Mouse (Mus musculus): Measurements from ENCODE around the gene Slc9a3r2.
A peak's percentile ranks its signal among the peaks of the same experiment; 100 is the strongest.

Gene Slc9a3r2

DNA sequence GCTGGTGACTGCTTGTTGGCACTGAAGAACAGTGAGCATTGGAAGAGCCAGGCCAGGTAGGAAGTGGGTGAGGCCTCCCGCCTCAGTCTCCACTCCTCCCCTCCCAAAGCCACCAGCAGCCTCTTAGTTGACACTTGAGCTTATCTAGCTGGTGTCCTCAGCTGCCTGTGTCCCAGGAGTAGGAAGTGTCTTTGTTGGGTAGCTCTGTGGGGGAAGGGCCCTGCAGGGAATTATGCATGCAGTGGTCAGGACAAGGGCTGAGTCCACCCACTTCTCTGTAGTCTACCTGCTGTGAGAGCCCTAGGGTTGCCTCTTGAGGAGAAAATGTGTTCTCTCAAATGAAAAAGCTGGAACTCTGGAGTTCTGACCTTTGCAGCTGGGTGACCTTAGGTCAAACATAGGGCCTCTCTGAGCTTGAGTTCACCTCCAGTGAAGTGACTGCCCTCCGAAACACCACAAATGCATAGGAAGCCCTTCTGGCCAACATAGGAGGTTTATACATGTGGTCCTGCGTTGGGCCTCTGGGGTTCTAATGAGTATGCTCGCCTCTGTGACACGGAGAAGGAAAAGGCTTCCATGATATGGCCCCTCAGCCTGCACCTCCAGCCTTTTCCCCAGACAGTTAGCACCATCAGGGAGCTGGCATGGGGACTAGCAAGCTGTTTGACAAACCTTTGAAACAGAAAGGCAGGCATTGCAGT, 13.2 kb downstream of the Slc9a3r2 start:
- DNase-seq (ENCODE audit: low read depth, low spot score): no peak

DNA sequence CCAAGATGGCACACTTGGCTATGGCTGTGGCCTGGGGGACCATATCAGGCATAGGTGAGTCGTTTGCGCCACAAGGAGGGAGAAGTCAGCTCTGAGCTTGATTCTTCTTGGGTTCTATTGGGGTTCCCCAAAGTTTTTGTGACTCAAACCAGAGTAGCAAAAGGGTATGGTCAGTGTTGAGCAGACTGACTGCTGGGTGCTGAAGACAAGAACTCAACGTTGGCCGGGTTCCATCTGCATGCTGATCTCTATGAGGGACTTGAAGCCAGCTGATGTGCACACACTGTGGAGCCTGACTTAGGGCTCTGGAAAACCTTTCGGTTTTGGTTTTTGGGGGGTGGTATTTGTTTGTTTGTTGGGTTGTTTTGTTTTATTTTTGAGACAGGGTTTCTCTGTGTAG, 14.4 kb downstream of the Slc9a3r2 start:
- no peak for DNase-seq (ENCODE audit: low read depth, low spot score)

DNA sequence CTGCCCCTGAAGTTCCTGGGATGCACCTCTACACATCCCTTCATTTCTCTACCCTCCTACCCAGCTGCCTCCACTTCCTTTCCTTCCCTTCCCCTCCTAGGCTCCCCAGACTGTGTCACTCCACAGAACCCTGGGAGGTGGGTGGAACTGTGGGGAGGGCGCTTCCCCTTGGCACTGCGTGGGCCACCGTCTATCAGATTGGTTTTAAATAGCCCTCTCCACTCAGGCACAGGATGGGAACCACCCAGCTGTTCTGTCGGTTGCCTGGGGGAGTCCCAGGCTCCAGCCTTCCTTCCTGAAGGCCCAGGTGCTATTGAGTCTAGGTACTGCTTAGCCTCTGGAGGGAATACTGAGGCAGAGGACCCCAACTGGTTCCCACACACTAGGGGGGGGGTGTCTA, 15.1 kb downstream of the Slc9a3r2 start:
- no peak for DNase-seq (ENCODE audit: low read depth, low spot score)

DNA sequence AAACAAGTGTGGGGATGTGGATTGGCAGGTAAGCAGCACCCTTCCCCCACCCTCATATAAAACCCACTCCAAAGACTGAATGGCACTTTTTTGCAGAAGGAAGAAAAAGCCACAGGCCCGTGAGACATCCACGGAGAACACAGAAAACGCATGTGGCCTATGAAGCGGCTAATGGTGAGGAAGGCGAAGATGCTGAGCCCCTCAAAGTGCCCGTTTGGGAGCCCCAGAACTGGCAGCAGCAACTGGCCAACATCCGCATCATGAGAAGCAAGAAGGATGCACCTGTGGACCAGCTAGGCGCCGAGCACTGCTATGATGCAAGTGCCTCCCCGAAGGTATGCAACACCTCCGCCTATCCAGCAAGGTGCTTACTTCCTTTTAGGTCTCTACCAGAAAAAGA, 16.3 kb downstream of the Slc9a3r2 start:
- DNase-seq (ENCODE audit: low read depth, low spot score): no peak

DNA sequence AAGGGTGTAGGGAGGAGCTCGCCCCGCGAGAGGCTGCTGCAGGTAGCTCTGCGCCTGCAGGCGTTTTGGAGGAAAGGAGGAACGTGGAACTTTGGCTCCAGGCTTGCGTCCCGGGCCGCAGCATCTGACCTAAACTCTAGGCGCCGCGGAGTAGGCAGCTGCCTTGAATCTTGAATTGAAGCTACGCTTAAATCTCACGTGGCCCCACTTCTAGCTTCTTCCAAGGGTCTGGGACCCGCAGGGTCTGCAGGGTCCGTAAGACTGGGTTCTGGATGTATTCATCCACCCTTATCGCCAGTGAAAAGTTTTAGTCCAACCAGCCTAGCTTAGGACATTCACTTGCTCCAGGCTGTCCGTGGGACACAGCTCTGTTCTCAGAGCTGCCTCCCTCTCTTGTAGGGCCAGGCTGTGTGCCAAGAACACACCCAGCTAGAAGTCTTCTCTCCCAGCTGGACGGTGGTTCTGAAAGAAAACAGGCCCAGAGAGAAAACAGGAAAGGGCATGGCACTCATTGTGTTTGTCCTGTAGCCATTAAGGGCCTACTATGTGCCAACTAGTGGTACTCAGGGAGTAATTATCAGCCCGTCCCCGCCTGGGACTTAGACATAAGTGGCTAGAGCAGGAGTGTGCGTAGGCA, 17.2 kb downstream of the Slc9a3r2 start:
- no peak for DNase-seq (ENCODE audit: low read depth, low spot score)

DNA sequence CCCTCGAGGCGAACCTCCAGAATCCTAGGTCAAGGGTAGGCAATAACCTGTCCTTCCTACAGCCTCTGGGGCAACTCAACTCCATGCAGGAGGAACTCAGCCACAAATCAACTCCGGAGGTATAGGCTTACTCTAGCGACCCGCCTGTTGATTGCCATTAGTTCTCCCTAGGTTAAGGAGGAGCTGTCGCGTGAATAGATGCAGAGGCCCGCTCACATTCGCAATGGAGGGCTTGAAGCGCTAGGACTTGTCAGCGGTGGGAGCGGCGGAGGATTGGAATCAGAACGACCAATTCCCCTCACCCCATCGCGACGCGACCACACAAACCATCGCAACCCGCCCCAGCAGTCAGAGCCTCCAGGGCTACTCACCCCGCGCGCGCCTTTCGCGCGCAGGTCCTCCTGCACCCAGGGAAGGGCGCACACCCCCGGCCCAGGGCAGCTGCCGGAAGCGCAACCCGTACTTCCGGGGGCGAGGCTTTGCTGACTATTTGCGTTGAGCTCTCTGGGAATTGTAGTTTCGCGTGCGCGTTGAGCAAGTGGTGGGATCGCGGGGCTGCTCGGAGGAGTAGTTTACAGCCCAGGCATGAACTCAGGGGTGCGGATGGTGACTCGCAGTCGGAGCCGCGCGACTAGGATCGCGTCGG, 17.8 kb downstream of the Slc9a3r2 start, which contains the start of the genes Tsc2 and Nthl1:
Tsc2 (minus strand) TSS at position 464 of the 646 bp plus-strand sequence.
Nthl1 (plus strand) TSS at position 514 of the 646 bp plus-strand sequence.
- DNase-seq (ENCODE audit: low read depth, low spot score): peak; percentile 91

DNA sequence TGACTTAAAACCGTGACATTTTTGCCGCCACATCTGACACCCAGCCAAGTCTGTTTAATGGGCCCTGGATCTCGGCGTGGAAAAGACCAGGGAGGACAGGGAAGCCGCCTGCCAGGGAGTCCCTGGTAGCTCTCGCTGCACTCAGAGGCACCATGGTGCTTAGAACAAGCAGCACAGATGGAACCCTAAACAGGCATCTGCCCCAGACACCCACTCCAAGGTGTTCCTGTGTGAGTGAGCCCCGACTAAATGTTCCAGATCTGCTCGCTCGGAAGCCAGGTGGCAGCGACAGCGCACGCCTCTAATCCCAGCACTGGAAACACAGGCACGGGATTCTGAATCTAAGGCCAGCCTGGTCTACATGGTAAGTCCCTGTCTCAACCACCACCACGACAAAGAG, 20.1 kb downstream of the Slc9a3r2 start:
- DNase-seq (ENCODE audit: low read depth, low spot score): no peak

DNA sequence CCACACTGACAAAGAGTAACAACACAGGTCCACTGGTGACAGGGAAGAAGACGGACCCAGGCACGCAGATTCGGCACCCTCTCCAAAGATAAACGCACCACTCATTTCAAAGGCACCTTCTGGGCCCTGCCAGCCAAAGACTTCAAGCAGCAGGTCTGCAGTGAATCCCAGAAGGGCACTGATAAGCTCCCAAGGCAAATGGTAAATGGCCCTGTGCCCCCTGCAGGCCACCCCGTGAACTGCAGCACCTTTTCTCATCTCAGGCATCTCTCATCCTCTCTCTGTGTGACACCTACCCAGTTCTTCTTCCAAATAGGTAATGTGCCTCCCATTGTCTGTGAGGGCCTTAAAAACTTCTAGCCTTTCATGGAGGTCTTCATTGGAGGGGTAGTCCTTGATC, 21.5 kb downstream of the Slc9a3r2 start:
- DNase-seq (ENCODE audit: low read depth, low spot score): peak; percentile 70

DNA sequence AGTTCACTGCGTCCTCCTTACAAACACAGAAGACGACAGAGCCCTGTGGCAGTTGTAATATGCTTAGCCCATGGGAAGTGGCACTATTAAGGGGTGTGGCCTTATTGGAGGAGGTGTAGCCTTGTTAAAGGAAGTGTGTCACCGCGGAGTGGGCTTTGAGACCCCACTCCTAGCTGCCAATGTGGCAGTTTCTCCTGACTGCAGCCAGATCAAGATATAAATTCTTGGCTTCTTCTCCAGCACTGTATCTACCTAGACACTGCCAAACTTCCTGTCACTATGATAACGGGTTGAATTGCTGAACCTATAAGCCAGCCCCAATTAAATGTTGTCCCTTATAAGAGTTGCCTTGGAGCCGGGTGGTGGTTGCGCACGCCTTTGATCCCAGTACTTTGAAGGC, 24.7 kb downstream of the Slc9a3r2 start:
- DNase-seq (ENCODE audit: low read depth, low spot score): no peak

DNA sequence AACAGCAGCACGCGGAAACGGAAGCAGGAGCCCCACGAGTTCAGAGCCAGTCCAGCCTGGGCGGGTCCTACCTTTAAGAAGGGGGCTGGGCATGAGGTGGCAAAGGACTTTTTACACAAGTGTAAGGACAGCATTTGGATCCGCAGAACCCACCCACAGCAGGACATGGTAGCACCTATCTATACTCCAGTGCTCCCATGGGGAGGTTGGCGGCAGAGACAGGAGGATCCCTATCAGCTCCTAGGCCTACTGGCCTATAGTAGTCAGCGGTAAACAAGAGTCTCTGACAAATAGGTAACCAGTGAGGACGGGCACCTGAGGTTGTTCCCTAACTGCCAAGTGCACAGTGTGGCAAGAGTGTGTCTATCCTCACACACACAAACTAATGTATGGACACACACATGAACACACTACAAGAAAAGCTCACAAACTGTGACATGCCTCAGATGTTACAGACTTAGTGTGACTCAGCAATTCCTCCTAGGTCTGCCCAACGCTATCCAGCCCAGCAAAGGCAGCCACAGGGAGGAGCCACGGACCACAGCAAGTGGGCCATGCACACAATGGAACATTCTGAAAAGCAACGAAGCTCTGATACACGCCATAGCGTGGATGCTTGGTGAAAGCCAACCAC, 32.4 kb downstream of the Slc9a3r2 start:
- no peak for DNase-seq (ENCODE audit: low read depth, low spot score)

DNA sequence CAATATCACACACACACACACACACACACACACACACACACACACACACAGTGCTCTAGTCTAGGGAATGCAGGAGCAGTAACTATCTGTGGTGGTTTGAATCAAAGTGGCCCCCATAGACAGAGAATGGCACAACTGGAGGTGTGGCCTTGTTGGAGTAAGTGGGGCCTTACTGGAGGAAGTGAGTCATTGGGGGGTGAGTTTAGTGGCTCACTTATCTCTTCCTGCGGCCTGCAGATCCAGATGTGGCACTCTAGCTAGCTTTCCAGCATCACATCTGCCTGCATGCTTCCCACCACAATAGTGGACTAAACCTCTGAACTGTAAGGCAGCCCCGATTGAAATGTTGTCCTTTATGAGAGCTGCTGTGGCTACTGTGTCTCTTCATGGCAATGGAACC, 39.4 kb downstream of the Slc9a3r2 start:
- no peak for DNase-seq (ENCODE audit: low read depth, low spot score)

DNA sequence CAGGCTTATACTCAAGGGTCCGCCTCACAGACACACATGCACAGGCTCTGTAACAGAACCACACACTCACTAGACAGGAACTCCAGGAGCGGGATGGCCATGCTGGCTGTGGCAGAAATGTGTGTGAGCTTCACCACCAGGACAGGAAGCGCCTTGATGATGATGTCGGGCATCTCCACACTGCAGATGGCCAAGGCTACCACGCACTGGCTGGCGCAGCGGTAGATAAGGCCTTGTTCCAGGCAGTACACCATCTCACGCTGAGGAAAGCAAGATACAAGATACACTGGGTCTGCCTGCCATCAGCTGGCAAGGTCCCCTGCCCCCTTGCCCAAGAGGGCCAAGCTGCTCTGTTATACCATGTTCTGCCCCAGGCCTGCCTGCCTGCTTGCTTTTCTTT, 41.3 kb downstream of the Slc9a3r2 start:
- DNase-seq (ENCODE audit: low read depth, low spot score): no peak

DNA sequence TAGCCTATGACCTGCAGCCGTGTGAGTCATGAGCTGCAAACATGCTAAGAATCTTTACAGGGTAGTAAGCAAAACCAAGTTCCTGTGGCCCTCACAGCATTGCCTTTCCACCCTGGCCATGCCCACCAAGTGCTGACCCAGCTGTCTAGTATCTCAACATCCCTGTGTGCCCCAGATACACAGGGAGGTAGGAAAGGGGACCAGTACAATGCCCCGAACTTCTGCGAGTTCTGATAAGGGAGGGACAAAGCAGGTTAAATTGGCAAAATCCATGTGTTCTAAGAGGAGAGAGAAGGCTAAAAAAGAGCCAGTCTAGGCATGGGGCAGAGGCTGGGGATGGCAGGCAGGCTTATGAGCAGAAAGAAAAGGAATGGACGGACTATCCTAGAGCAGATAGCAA, 41.8 kb downstream of the Slc9a3r2 start:
- no peak for DNase-seq (ENCODE audit: low read depth, low spot score)

DNA sequence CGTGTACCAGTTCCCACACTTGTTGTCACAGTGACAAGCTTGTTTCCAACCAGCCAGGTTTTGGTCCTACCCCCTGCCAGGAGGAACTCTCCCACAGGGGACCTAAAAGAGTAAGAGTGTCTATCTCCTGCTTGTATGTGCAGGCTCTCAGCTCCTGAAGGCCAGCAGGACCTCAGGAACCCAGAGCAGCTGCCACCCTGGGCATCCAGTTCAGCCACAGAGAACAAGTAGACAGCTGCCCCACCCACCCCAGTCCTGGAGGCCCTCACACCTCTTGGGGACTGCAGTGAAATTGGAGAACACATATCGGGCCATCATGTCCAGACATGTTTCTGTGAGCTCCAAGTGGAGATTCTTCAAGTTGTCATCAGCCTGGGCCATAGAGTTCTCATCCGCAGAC, 45.6 kb downstream of the Slc9a3r2 start:
- DNase-seq (ENCODE audit: low read depth, low spot score): no peak

DNA sequence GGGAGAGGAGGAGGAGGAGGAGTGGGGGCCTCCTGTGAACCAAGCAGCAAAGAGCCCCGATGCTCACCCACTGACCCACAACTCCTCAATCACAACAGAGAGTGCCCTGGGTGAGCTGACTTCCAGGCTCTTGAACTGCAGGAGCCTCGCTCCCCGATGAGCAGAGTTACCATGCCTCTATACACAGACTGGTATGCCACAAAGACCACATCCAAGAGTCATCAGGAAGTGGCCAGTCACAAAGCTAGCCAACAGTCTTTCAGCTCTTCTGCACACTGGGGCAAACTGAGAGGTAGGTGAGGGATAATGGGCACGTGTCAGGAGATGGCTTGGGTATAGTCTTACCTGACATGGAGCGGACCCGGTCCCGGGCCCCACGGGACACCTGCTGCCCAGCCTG, 46.2 kb downstream of the Slc9a3r2 start:
- no peak for DNase-seq (ENCODE audit: low read depth, low spot score)

DNA sequence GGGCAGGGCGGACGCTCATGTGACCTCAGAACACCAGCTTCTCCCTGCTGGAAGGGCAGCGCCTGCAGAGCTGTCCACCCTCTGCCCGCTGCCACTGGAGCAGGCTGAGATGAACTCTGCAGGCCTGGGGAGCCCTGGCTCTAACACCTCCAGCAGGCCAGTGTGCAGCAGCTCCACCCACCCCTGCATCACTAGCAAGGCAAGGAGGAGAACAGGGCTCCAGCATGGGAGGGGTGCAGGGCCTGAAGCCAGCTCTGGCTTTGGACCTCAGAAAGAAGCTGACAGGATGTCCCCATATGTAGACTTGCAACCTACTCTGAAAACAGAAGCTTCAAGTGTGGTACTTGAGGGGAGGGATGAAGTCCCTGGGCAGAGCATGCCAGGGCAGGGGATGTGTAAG, 49.6 kb downstream of the Slc9a3r2 start:
- no peak for DNase-seq (ENCODE audit: low read depth, low spot score)

DNA sequence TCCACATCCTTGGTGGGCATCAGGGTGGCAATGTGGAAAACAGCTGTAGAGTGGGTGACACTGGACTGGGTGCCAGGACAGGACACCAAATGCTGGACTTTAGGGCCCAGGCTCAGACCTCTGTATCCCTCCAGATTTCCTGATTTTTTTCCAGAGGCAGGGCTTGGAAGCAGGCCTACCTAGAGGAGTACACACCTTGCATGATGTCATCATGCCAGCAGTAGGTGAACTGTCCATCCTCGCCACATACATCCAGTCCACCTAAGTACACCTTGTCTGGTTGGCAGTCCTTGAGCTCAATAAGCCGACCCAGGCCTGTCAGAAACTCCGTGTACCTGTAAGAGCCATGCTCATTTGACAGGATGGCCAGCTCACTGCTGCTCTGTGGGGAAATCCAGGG, 52.1 kb downstream of the Slc9a3r2 start:
- DNase-seq (ENCODE audit: low read depth, low spot score): no peak

DNA sequence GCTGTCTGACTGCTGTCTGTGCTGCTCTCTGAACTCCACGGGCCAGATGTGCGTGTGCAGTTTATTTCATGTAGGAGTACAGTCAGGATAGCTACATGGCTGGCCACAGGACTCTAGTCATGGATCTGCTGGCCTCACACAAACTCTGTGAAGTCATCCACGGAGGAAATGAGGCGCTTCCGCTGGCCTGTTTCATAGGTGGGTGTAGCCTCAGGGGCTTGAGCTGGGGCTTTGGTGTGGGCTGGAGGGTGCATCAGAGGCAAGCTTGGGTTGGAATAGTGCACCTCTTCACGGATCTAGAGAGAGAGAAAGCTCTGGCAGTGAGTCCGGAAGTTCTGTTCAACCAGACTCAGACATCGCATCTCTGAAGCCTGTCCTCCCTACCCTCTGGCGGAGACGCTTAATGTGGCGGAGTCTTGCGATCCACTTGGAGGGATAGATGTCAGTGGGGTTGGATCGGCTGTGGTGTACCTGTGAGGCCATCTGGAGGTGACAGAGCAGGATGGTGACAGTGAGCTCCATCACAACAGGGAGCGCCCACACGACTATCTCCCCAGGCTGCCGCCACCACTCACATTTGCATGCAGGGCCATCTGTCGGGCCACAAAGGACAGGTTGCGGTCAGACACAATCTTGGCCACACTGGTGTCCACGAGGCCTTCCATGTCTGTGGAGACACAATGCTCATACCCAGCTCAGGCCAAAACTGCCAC, 53.5 kb downstream of the Slc9a3r2 start:
- no peak for DNase-seq (ENCODE audit: low read depth, low spot score)

DNA sequence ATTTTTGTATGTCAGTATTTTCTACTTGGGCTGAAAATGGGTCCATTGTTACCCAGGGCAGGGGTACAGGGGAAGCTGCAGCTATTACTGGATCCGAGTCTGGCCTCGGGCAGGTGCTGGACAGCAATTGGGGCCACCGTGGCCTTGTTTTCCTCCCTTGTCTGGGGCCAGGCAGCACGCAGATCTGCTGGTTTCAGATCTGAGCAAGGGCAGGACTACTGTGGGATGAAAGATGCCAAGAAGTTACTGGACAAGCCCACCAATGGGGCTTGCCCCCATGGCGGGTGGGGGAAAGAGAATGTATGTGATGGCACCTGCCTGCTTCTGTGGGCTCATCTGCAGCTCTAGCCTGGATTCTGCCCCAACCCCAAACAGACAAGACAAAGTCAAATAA, 54.1 kb downstream of the Slc9a3r2 start:
- DNase-seq (ENCODE audit: low read depth, low spot score): no peak

DNA sequence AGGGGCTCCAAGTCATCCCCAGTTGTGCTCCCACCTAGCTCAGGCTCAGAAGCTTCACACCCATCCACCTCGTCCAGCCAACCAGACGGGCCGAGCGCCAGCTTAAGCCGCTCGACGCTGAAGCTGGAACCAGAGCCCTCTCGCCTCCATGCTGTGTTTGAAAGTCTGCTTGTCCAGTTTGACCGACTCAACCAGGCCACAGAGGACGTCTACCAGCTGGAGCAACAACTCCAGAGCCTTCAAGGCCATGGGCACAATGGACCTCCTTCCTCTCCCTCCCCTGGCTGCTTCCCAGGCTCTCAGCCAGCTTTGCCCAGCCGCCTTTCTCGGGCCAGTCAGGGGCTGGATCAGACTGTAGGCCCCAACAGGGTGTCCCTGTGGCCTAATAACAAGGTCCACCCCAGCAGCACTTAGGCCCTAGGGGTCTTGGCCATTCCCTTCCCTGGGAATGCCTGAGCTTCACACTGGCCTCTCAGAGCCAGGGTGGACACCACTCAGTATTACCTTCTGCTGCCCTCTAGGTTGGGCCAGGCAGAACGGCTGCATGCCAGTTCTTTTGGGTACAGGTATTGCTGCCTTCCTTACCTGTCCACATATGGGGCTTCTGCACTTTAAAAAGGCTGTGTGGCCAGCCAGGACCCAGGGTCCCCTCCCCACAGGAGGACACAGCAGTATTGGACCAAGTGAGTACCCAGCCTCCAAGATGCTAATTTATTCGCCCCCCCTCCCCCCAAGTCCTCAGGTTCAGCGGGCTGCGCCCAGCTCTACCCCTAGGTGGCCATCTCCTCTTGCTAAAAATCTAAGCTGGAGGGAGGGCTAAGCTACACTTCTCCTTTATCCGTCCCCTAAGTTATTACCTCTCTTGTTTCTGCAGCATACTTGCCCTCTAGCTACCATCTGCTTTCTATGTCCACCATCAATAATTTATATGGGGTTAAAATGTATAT, 54.7 kb downstream of the Slc9a3r2 start:
- DNase-seq (ENCODE audit: low read depth, low spot score): peak; percentile 22
